Mouse (Mus musculus) CD4-positive naive resting alpha-beta T cell, adult 57 days (primary cell): ENCODE measurements around the gene Pde6h. TPM values are rescaled to one million over a fixed set of nuclear protein-coding genes. Genes with fewer than 3 reads are reported as not detected.

Experiments
- total RNA-seq: library from RNA; stranded (reverse); gene quantifications from one replicate; pipeline ENCODE4 v1.2.4, GENCODE M21; 2023

Gene Pde6h
- 0.15 TPM for total RNA-seq

GRCm38 (mm10) chr6:136923532-136923931 lies at the start of gene Pde6h:
Gene Pde6h, plus strand, starts transcription at chr6:136923832.

GRCm38 (mm10) chr6:136875670-136876069 lies 48.0 kb upstream of the Pde6h start, which contains the start of gene Mgp:
Gene Mgp, minus strand, starts transcription at chr6:136875823.

GRCm38 (mm10) chr6:136922080-136922479 lies 1.6 kb upstream of the Pde6h start, which contains the start of gene Erp27:
Gene Erp27, minus strand, starts transcription at chr6:136922180.

GRCm38 (mm10) chr6:136941051-136942021 lies 17.7 kb downstream of the Pde6h start, which contains the start of gene Arhgdib:
Gene Arhgdib, minus strand, starts transcription at chr6:136941899.

Other genes with a start within 250 kb of the Pde6h start
- not detected for gene Gucy2c, start 142.1 kb upstream of the Pde6h start, total RNA-seq
- gene Hist4h4, start 119.4 kb upstream of the Pde6h start, total RNA-seq = 18.8 TPM
- 66.6 TPM for gene H2afj, start 115.6 kb upstream of the Pde6h start, total RNA-seq
- 6.7 TPM for gene BC049715, start 96.2 kb upstream of the Pde6h start, total RNA-seq
- gene Wbp11, start 95.6 kb upstream of the Pde6h start, total RNA-seq = 172 TPM
- not detected for gene Smco3, start 88.4 kb upstream of the Pde6h start, total RNA-seq
- gene Art4, start 66.1 kb upstream of the Pde6h start, total RNA-seq = 2.5 TPM
- gene Mgp, start 48.0 kb upstream of the Pde6h start, total RNA-seq = 1.6 TPM
- gene Erp27, start 1.7 kb upstream of the Pde6h start, total RNA-seq = 10.5 TPM
- gene Arhgdib, start 18.1 kb downstream of the Pde6h start, total RNA-seq = 931 TPM
- gene Rerg, start 246.7 kb downstream of the Pde6h start, total RNA-seq = not detected